Mouse (Mus musculus) effector memory CD4-positive, alpha-beta T cell, adult 7 months (primary cell): ENCODE data around the gene Cttnbp2. TPM values are rescaled to one million over a fixed set of nuclear protein-coding genes. Genes with fewer than 3 reads are reported as not detected.

Source experiments
- polyA plus RNA-seq: library from polyadenylated mRNA; unstranded; fragments of 100-300 nt; shearing (Covaris generic); gene quantifications from one replicate; pipeline ENCODE4 v1.2.1, GENCODE M21; 2017

The Cttnbp2 gene
- polyA plus RNA-seq = 0.10 TPM

GRCm38 (mm10) chr6:18514480-18515352 lies at the start of gene Cttnbp2:
TSS of gene Cttnbp2 (minus strand) at chr6:18514843.

